Mouse (Mus musculus): ENCODE measurements around the gene Ppfibp2. TPM values are rescaled to one million over a fixed set of nuclear protein-coding genes. Genes with fewer than 3 reads are reported as not detected.
A peak's percentile ranks its signal among the peaks of the same experiment; 100 is the strongest.

Ppfibp2 gene
- polyA plus RNA-seq, 1 experiment, result 11.7 TPM

DNA sequence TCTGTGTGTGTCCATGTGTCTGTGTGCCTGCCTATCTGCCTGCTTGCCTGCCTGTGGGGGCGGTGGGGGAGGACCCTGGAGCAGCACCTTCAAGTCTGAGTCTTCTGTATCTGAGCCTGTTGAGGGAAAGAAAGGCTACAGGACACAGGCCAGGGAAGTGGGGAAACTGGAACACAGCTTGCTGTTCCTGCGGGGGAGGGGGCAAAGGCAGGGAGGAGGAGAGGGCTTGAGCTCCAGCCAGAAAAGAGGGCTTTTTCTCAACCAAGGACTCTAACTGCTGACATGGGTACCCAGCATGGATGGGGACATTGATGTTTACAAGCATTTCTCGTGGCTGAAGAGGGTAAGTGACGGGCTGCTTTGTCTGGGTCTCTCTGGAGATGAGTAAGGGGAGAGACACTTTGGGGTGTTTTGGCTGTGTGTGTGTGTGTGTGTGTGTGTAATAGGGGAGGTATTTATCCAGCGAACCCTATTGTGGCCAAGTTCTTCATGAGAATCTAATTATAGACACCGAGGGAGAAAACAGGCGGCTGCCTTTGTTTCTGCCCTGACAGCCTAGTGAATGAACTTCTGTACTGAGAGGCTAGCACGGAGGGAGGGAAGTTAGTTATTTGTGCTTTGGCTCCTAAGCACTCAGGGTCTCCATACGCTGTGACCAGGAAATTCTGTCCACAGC lies 70.7 kb downstream of the Ppfibp2 start:
- H3K9me3 ChIP-seq (replicated peaks; ENCODE audit: control insufficient read depth, insufficient read depth, low read length, poor library complexity, severe bottlenecking), result no peaks in the 10 kb centered on the region
- H3K36me3 ChIP-seq (ENCODE audit: control insufficient read depth, insufficient read depth, low read length, poor library complexity, severe bottlenecking), result no peaks in the 10 kb centered on the region
- no peak overlapping the region for H3K27ac ChIP-seq (ENCODE audit: insufficient read depth, low read length)
- H3K4me3 ChIP-seq (ENCODE audit: low read depth, low read length), result no peak overlapping the region
- no peaks in the 10 kb centered on the region for H3K27me3 ChIP-seq (ENCODE audit: control insufficient read depth, insufficient read depth, low read length, poor library complexity, severe bottlenecking)
- TF ChIP-seq EP300 (IDR thresholded peaks at IDR 0.05; ENCODE audit: insufficient read depth, low read depth, low read length), result no peak
- TF ChIP-seq POLR2A (IDR thresholded peaks at IDR 0.05; ENCODE audit: insufficient read depth, low read length), result no peak
- TF ChIP-seq CTCF (IDR thresholded peaks at IDR 0.05; ENCODE audit: low read depth, low read length), result no peak
- peaks cover 13% of the 10 kb centered on the region for H3K4me1 ChIP-seq (ENCODE audit: control insufficient read depth, insufficient read depth, low read length)
- H3K9ac ChIP-seq (ENCODE audit: low read depth, poor library complexity, severe bottlenecking), result no peak overlapping the region

DNA sequence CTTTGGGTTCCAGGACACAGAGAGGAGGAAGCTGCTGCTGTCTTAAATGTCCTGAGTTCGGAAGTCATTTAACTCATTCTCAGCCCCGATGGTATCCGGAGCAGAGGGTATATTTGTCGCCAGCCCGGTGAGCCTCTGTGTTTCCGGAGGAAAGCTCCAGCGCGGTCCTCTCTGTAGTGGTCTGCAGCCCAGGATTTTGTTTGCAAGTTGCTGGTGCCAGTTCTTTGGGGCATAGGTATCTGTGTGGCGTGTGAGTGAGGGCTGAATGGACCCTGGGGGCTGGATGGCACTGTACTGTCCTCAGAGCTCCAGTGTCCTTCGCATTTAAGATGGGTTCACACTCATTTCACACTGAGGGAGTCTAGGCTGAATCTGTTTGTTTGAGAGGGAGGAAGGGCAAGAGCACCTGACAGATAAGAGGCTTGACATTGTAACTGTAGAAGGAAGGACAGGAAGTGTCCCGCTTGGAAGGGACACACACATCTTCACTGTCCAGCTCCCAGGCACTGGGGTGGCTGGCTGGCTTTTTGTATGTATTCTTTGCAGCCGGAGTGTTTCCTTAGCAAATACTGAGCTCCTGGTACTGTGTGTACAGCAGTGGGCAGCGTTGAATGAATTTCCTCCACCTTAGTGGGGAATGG lies 71.4 kb downstream of the Ppfibp2 start:
- no peak overlapping the region for H3K4me3 ChIP-seq (ENCODE audit: low read depth, low read length)
- no peak overlapping the region for H3K9ac ChIP-seq (ENCODE audit: low read depth, poor library complexity, severe bottlenecking)
- H3K9me3 ChIP-seq (replicated peaks; ENCODE audit: control insufficient read depth, insufficient read depth, low read length, poor library complexity, severe bottlenecking), result no peaks in the 10 kb centered on the region
- H3K27me3 ChIP-seq (ENCODE audit: control insufficient read depth, insufficient read depth, low read length, poor library complexity, severe bottlenecking), result no peaks in the 10 kb centered on the region
- no peaks in the 10 kb centered on the region for H3K36me3 ChIP-seq (ENCODE audit: control insufficient read depth, insufficient read depth, low read length, poor library complexity, severe bottlenecking)
- H3K27ac ChIP-seq (ENCODE audit: insufficient read depth, low read length), result no peak overlapping the region
- no peak for TF ChIP-seq EP300 (IDR thresholded peaks at IDR 0.05; ENCODE audit: insufficient read depth, low read depth, low read length)
- no peak for TF ChIP-seq POLR2A (IDR thresholded peaks at IDR 0.05; ENCODE audit: insufficient read depth, low read length)
- TF ChIP-seq CTCF (IDR thresholded peaks at IDR 0.05; ENCODE audit: low read depth, low read length), result no peak
- H3K4me1 ChIP-seq (ENCODE audit: control insufficient read depth, insufficient read depth, low read length), result peaks cover 13% of the 10 kb centered on the region

DNA sequence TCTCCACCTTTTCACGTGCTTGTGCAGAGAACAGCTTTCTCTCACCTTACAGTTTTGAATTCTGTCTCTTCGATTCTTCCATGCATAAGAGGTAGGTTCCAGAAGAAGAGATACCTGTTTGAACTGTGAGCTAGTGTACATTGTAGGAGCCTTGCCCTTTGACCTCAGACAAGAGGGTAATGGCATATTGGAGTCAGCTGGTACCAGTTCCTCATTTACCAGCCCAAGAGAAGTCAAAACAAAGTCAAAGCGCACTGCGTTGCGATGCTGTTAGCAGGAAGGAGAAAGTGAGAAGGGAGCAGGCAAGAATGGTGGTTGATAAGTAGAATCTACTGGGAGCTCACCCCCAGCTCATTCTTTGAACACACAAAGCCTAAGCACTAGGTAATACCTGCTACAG lies 73.5 kb downstream of the Ppfibp2 start:
- H3K27ac ChIP-seq (ENCODE audit: insufficient read depth, low read length), result no peak overlapping the region
- no peaks in the 10 kb centered on the region for H3K36me3 ChIP-seq (ENCODE audit: control insufficient read depth, insufficient read depth, low read length, poor library complexity, severe bottlenecking)
- peaks cover 11% of the 10 kb centered on the region for H3K4me1 ChIP-seq (ENCODE audit: control insufficient read depth, insufficient read depth, low read length)
- H3K9me3 ChIP-seq (replicated peaks; ENCODE audit: control insufficient read depth, insufficient read depth, low read length, poor library complexity, severe bottlenecking), result no peaks in the 10 kb centered on the region
- H3K27me3 ChIP-seq (ENCODE audit: control insufficient read depth, insufficient read depth, low read length, poor library complexity, severe bottlenecking), result no peaks in the 10 kb centered on the region
- H3K4me3 ChIP-seq (ENCODE audit: low read depth, low read length), result no peak overlapping the region
- no peak overlapping the region for H3K9ac ChIP-seq (ENCODE audit: low read depth, poor library complexity, severe bottlenecking)
- TF ChIP-seq CTCF (IDR thresholded peaks at IDR 0.05; ENCODE audit: low read depth, low read length), result no peak
- no peak for TF ChIP-seq POLR2A (IDR thresholded peaks at IDR 0.05; ENCODE audit: insufficient read depth, low read length)
- TF ChIP-seq EP300 (IDR thresholded peaks at IDR 0.05; ENCODE audit: insufficient read depth, low read depth, low read length), result no peak

DNA sequence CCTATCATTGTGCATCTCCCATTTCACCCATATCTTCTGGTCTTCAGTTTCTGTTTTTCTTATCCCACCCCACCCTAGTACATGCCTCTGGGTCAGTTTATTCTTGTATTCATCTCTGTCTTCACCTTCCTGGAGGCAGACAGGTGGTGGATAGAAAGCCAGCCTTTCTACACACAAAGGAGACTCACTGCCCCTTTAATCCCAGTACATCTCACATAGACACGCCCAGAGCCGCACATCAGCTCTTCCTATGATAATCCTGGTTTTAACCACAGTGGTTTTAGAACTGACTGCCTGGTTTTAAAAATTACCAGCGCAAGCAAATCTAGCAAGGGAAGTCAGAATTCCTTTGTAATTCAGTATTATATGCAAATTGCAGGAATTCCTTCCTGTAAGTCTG lies 80.2 kb downstream of the Ppfibp2 start:
- TF ChIP-seq POLR2A (IDR thresholded peaks at IDR 0.05; ENCODE audit: insufficient read depth, low read length) (no peak), EP300 (IDR thresholded peaks at IDR 0.05; ENCODE audit: insufficient read depth, low read depth, low read length) (no peak), CTCF (IDR thresholded peaks at IDR 0.05; ENCODE audit: low read depth, low read length) (no peak)
- H3K36me3 ChIP-seq (ENCODE audit: control insufficient read depth, insufficient read depth, low read length, poor library complexity, severe bottlenecking), result no peaks in the 10 kb centered on the region
- H3K27ac ChIP-seq (ENCODE audit: insufficient read depth, low read length), result no peak overlapping the region
- H3K9ac ChIP-seq (ENCODE audit: low read depth, poor library complexity, severe bottlenecking), result no peak overlapping the region
- H3K4me3 ChIP-seq (ENCODE audit: low read depth, low read length), result no peak overlapping the region
- no peaks in the 10 kb centered on the region for H3K9me3 ChIP-seq (replicated peaks; ENCODE audit: control insufficient read depth, insufficient read depth, low read length, poor library complexity, severe bottlenecking)
- H3K27me3 ChIP-seq (ENCODE audit: control insufficient read depth, insufficient read depth, low read length, poor library complexity, severe bottlenecking), result no peaks in the 10 kb centered on the region
- peaks cover 2% of the 10 kb centered on the region for H3K4me1 ChIP-seq (ENCODE audit: control insufficient read depth, insufficient read depth, low read length)

DNA sequence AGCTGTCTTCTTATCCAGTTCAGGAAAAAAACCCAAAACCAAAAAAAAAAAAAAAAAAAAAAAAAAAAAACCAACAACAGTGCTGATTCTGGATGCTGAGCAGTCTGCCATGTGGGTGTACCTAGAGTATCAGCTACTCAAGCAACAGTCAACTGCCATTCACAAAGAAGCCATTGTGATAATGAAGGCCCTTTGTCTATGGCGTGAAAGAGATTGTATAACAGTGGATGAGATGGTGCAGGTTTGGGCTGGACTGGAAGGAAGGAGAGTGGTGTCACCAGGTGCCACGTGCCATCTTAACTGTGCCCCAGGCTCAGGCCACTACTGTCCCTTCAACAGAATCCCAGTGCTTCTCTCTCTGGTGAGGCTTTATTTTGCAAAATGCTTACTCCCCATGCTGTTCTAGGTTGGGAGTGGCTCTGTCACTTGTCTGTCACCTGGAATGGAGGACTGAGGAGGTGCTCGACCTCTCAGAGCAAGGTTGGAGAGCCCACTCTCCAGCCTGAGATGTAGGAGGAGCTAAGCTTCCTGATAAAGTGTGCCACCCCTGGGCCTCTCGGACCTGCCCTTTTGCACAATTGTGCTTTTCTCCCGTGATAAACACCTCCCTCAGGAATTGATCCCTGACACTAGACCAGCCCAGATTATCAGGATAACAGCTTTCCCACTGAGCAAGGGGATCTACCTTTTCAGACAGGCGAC lies 85.3 kb downstream of the Ppfibp2 start:
- no peaks in the 10 kb centered on the region for H3K36me3 ChIP-seq (ENCODE audit: control insufficient read depth, insufficient read depth, low read length, poor library complexity, severe bottlenecking)
- no peaks in the 10 kb centered on the region for H3K9me3 ChIP-seq (replicated peaks; ENCODE audit: control insufficient read depth, insufficient read depth, low read length, poor library complexity, severe bottlenecking)
- no peaks in the 10 kb centered on the region for H3K27me3 ChIP-seq (ENCODE audit: control insufficient read depth, insufficient read depth, low read length, poor library complexity, severe bottlenecking)
- TF ChIP-seq EP300 (IDR thresholded peaks at IDR 0.05; ENCODE audit: insufficient read depth, low read depth, low read length) (peak; percentile 88), CTCF (IDR thresholded peaks at IDR 0.05; ENCODE audit: low read depth, low read length) (no peak), POLR2A (IDR thresholded peaks at IDR 0.05; ENCODE audit: insufficient read depth, low read length) (no peak)
- no peak overlapping the region for H3K27ac ChIP-seq (ENCODE audit: insufficient read depth, low read length)
- no peak overlapping the region for H3K9ac ChIP-seq (ENCODE audit: low read depth, poor library complexity, severe bottlenecking)
- no peak overlapping the region for H3K4me3 ChIP-seq (ENCODE audit: low read depth, low read length)
- peaks cover 7% of the 10 kb centered on the region for H3K4me1 ChIP-seq (ENCODE audit: control insufficient read depth, insufficient read depth, low read length)

DNA sequence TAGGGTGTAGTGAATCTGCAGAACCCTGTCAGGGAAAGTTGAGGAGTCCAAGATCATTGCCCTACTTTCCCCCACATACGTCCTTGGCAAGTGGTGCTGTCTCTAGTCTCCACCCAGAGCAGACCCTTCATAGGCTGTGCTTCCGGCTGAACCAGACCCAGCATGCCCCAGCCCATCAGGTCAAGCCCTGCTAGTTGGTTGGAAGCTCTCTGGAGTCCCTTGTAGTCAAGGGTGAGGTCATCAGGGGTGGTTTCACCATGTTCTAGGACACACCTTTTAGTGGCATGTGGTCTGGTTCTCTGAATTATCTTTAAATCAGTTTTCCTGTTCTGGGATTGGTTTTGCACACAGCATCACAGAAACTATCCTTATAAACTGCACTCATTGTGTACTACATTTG lies 86.3 kb downstream of the Ppfibp2 start:
- TF ChIP-seq EP300 (IDR thresholded peaks at IDR 0.05; ENCODE audit: insufficient read depth, low read depth, low read length), result no peak
- H3K4me1 ChIP-seq (ENCODE audit: control insufficient read depth, insufficient read depth, low read length), result peaks cover 12% of the 10 kb centered on the region
- no peaks in the 10 kb centered on the region for H3K27me3 ChIP-seq (ENCODE audit: control insufficient read depth, insufficient read depth, low read length, poor library complexity, severe bottlenecking)
- no peak overlapping the region for H3K27ac ChIP-seq (ENCODE audit: insufficient read depth, low read length)
- H3K9me3 ChIP-seq (replicated peaks; ENCODE audit: control insufficient read depth, insufficient read depth, low read length, poor library complexity, severe bottlenecking), result no peaks in the 10 kb centered on the region
- no peak overlapping the region for H3K9ac ChIP-seq (ENCODE audit: low read depth, poor library complexity, severe bottlenecking)
- H3K4me3 ChIP-seq (ENCODE audit: low read depth, low read length), result no peak overlapping the region
- H3K36me3 ChIP-seq (ENCODE audit: control insufficient read depth, insufficient read depth, low read length, poor library complexity, severe bottlenecking), result no peaks in the 10 kb centered on the region
